Mouse (Mus musculus) adrenal gland, postnatal 0 days (tissue): Measurements from ENCODE around the gene Orai3. TPM values are rescaled to one million over a fixed set of nuclear protein-coding genes. Genes with fewer than 3 reads are reported as not detected.

Experiments
- polyA plus RNA-seq: library from polyadenylated mRNA; unstranded; fragments of >200 nt; fragmentation: Nextera tagmentation; extraction: Ambion mirVana; gene quantifications from 2 replicates; pipeline ENCODE4 v1.2.1, GENCODE M21; 2015

The Orai3 gene
- polyA plus RNA-seq, result 22.4 and 30.3 TPM in 2 replicates

GRCm38 (mm10) chr7:127769651-127770038 is at the start of gene Orai3:
Gene Orai3 (plus strand): TSS chr7:127769815.

GRCm38 (mm10) chr7:127732066-127732465 is 37.5 kb upstream of the Orai3 start, which contains the start of gene Ctf2:
Gene Ctf2 (minus strand): TSS chr7:127732166.

GRCm38 (mm10) chr7:127744366-127745045 is 25.1 kb upstream of the Orai3 start, which contains the start of gene Fbxl19:
Gene Fbxl19 (plus strand): TSS chr7:127744543.

GRCm38 (mm10) chr7:127776426-127776825 is 6.8 kb downstream of the Orai3 start, which contains the start of gene Setd1a:
Gene Setd1a (plus strand): TSS chr7:127776670.

DNA sequence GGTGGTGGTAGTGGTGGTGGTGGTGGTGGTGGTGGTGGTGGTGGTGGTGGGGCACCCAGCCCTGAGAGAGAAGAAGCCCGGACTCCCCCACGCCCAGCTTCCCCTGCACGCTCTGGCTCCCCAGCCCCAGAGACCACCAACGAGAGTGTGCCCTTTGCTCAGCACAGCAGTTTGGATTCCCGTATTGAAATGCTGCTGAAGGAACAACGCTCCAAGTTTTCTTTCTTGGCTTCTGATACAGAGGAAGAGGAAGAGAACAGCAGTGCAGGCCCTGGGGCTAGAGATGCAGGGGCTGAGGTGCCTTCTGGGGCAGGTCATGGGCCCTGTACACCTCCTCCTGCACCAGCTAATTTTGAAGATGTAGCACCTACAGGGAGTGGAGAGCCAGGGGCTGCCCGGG is 15.7 kb downstream of the Orai3 start, which contains the start of gene Gm49388:
TSS of gene Gm49388 (plus strand) at position 301 of the 400 bp plus-strand sequence.

DNA sequence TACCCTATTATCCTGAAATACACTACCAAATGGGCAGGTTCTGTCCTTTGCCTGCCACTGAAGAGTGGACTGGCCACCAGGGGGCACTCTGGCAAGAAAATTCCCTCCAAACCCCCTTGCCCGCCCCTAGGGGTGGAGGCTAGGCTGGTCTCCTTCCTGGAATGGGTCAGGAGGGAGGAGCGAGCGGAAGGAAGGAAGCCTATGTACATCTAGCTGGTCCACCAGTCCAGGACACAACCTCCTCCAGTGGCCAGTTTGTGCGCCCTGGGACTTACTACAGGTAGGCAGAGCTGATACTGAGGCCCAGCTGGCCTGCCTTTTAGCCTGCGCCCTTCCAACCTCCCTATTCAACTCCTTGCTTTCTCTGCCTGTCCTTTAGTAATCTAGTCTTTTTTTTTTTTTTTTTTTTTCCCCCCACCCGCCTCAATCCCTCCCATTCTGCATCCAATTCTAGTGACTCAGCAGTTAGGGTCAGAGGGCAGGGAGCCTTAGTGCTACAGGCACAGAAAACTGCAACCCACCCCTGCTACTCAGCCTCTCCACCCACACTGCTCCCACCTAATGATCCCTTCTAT is 30.9 kb downstream of the Orai3 start, which contains the start of gene Hsd3b7:
TSS of gene Hsd3b7 (plus strand) at position 170 of the 575 bp plus-strand sequence.

DNA sequence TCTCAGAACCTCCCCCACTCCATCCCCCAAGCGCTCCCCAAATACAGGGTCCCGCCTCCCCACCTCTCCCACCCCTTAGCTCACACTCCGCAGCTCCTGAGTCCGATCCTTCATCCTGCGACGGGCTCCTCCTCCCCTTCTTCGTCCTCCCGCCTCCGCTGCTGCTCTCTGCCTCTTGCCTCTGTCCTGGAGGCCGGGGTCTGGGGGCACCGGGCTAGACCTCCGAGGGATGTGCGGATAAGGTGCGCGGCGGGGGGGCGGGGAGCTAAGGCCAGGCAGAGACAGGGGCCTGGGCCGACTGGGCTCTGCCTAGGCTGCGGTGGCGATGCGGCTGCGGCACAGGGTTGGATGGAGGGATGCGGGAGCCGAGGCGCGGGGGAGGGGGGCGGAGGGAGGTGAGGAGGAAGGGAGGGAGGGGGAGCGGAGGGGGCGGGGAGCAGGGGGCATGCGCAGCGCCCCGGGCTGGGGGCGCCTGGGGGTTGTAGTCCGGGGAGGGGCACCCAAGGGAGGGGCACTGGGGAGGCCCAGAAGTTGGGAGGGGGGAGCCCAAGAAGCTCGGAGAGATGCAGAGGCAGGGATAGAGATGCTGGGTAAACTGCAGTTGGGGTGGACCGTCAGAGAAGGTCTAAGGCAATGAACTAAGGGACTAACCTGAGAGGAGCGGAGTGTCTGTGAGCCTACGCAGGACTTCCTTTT is 54.7 kb downstream of the Orai3 start, which contains the start of the genes Stx4a and Stx1b:
TSS of gene Stx4a (plus strand) at position 119 of the 696 bp plus-strand sequence.
TSS of gene Stx1b (minus strand) at position 374 of the 696 bp plus-strand sequence.

Other genes with a start within 250 kb of the Orai3 start
- 2.2 and 6.3 TPM in 2 replicates for gene Tmem265, start 208.4 kb upstream of the Orai3 start, polyA plus RNA-seq
- gene Phkg2, start 196.5 kb upstream of the Orai3 start, polyA plus RNA-seq, result 32.2 and 45.6 TPM in 2 replicates
- gene Ccdc189, start 181.2 kb upstream of the Orai3 start, polyA plus RNA-seq, result 8.9 and 15.7 TPM in 2 replicates
- 17.1 and 22.9 TPM in 2 replicates for gene Rnf40, start 181.0 kb upstream of the Orai3 start, polyA plus RNA-seq
- 4.5 and 5.9 TPM in 2 replicates for gene Zfp629, start 154.0 kb upstream of the Orai3 start, polyA plus RNA-seq
- 137 and 174 TPM in 2 replicates for gene Bcl7c, start 60.9 kb upstream of the Orai3 start, polyA plus RNA-seq
- gene Ctf1, start 57.1 kb upstream of the Orai3 start, polyA plus RNA-seq, result 9.4 and 12.0 TPM in 2 replicates
- gene Ctf2, start 37.6 kb upstream of the Orai3 start, polyA plus RNA-seq, result 0.06 and 0.10 TPM in 2 replicates
- 1.9 and 2.2 TPM in 2 replicates for gene Fbxl19, start 25.3 kb upstream of the Orai3 start, polyA plus RNA-seq
- gene Setd1a, start 6.9 kb downstream of the Orai3 start, polyA plus RNA-seq, result 18.0 and 18.3 TPM in 2 replicates
- gene Gm49388, start 15.8 kb downstream of the Orai3 start, polyA plus RNA-seq, result not detected in 2 replicates
- 38.2 and 51.3 TPM in 2 replicates for gene Hsd3b7, start 30.8 kb downstream of the Orai3 start, polyA plus RNA-seq
- 36.1 and 40.7 TPM in 2 replicates for gene Stx4a, start 54.5 kb downstream of the Orai3 start, polyA plus RNA-seq
- gene Stx1b, start 54.7 kb downstream of the Orai3 start, polyA plus RNA-seq, result 4.0 and 5.3 TPM in 2 replicates
- 5.1 and 5.5 TPM in 2 replicates for gene Zfp646, start 106.4 kb downstream of the Orai3 start, polyA plus RNA-seq
- 8.6 and 10.2 TPM in 2 replicates for gene Zfp668, start 107.0 kb downstream of the Orai3 start, polyA plus RNA-seq
- 0.72 and 0.84 TPM in 2 replicates for gene Prss53, start 121.2 kb downstream of the Orai3 start, polyA plus RNA-seq
- not detected in 2 replicates for gene Gm21974, start 125.6 kb downstream of the Orai3 start, polyA plus RNA-seq
- 209 and 232 TPM in 2 replicates for gene Vkorc1, start 125.8 kb downstream of the Orai3 start, polyA plus RNA-seq
- 87.5 and 128 TPM in 2 replicates for gene Bckdk, start 134.3 kb downstream of the Orai3 start, polyA plus RNA-seq
- 23.3 and 29.7 TPM in 2 replicates for gene Kat8, start 142.7 kb downstream of the Orai3 start, polyA plus RNA-seq
- gene Prss8, start 160.3 kb downstream of the Orai3 start, polyA plus RNA-seq, result 1.0 and 2.5 TPM in 2 replicates
- gene Prss36, start 176.9 kb downstream of the Orai3 start, polyA plus RNA-seq, result 12.9 and 13.1 TPM in 2 replicates
- 170 and 234 TPM in 2 replicates for gene Fus, start 197.6 kb downstream of the Orai3 start, polyA plus RNA-seq
- 37.4 and 57.5 TPM in 2 replicates for gene Pycard, start 224.1 kb downstream of the Orai3 start, polyA plus RNA-seq
- 0.15 TPM in 1 of 2 replicates, not detected in the other for gene Trim72, start 234.1 kb downstream of the Orai3 start, polyA plus RNA-seq